Mouse (Mus musculus) liver, embryonic 12.5 days (tissue): Measurements from ENCODE around the gene Fxyd5. TPM values are rescaled to one million over a fixed set of nuclear protein-coding genes. Genes with fewer than 3 reads are reported as not detected.

Source experiments
- ATAC-seq: fragments of 200-750 bp; cut with Nextera tagmentation; 2 replicates; pipeline ENCODE4 v1.8.0; 2017; ENCODE audit warnings: moderate number of reproducible peaks, mild to moderate bottlenecking, moderate library complexity
- H3K27ac ChIP-seq: fragments of 300-500 bp; sonication (generic); 2 replicates; pipeline ENCODE4 v1.5.1; 2016; ENCODE audit warnings: mild to moderate bottlenecking
- H3K27me3 ChIP-seq: fragments of 300-500 bp; sonication (generic); replicated peaks from 2 replicates; pipeline ENCODE4 v1.6.1; 2016; ENCODE audit warnings: mild to moderate bottlenecking, moderate library complexity
- H3K36me3 ChIP-seq: fragments of 300-500 bp; sonication (generic); 2 replicates; pipeline ENCODE4 v1.6.1; 2016; ENCODE audit warnings: mild to moderate bottlenecking, moderate library complexity
- H3K4me1 ChIP-seq: fragments of 300-500 bp; sonication (generic); 2 replicates; pipeline ENCODE4 v1.6.1; 2016
- H3K4me2 ChIP-seq: fragments of 300-500 bp; sonication (generic); 2 replicates; pipeline ENCODE4 v1.6.1; 2016; ENCODE audit warnings: mild to moderate bottlenecking, moderate library complexity
- H3K4me3 ChIP-seq: fragments of 300-500 bp; sonication (generic); 2 replicates; pipeline ENCODE4 v1.5.1; 2016; ENCODE audit warnings: mild to moderate bottlenecking, moderate library complexity
- H3K9ac ChIP-seq: fragments of 300-500 bp; sonication (generic); 2 replicates; pipeline ENCODE4 v1.6.1; 2016; ENCODE audit warnings: mild to moderate bottlenecking, moderate library complexity
- H3K9me3 ChIP-seq: fragments of 300-500 bp; sonication (generic); replicated peaks from 2 replicates; pipeline ENCODE4 v1.6.1; 2016; ENCODE audit warnings: mild to moderate bottlenecking, moderate library complexity
- WGBS: fragments of 180-500 bp; shearing (Covaris S2); methylation state at CpG from one replicate; pipeline ENCODE4 v1.1.7; 2016; ENCODE audit not compliant: insufficient replicate concordance; 5-methylcytosine and 5-hydroxymethylcytosine counted together
- polyA plus RNA-seq: library from polyadenylated mRNA; unstranded; fragments of >200 nt; fragmentation: Nextera tagmentation; extraction: Ambion mirVana; gene quantifications from 2 replicates; pipeline ENCODE4 v1.2.1, GENCODE M21; 2016

The Fxyd5 gene
- polyA plus RNA-seq, 1 experiment from 2014 or later: 22.3 TPM

- Histone ChIP-seq H3K27ac (no peak overlapping the region), H3K4me1 (peaks cover 7% of the 10 kb centered on the region)
Measured at GRCm38 (mm10) chr7:31059919-31060620, 17.8 kb upstream of the Fxyd5 start.

GRCm38 (mm10) chr7:31059108-31059507, 16.8 kb upstream of the Fxyd5 start, which contains the start of gene Lgi4:
TSS of gene Lgi4 (plus strand) at chr7:31059342.
- peaks cover 6% of the 10 kb centered on the region; the same call in 1 of the 2 replicates for H3K27me3 ChIP-seq
- WGBS: 0% methylated on average over 2 of the region's 2 CpGs
- no peak within 1 kb of the TSS for H3K4me3 ChIP-seq
- no peaks in the 10 kb centered on the region for H3K36me3 ChIP-seq
- H3K4me2 ChIP-seq: no peak within 1 kb of the TSS
- no peak within 1 kb of the TSS for H3K27ac ChIP-seq
- H3K9me3 ChIP-seq: no peaks in the 10 kb centered on the region
- no peak within 1 kb of the TSS for H3K9ac ChIP-seq
- peaks cover 15% of the 10 kb centered on the region for H3K4me1 ChIP-seq
- 0 out of 2 replicates have a peak, but pooled peaks have one; percentile 10 for ATAC-seq

More at GRCm38 (mm10) chr7:31059919-31060620, 17.8 kb upstream of the Fxyd5 start:
- ATAC-seq: no peak
- H3K4me2 ChIP-seq: no peak overlapping the region
- no peaks in the 10 kb centered on the region for H3K27me3 ChIP-seq
- no peak overlapping the region for H3K4me3 ChIP-seq
- no peaks in the 10 kb centered on the region for H3K36me3 ChIP-seq
- no peak overlapping the region for H3K9ac ChIP-seq
- 58% methylated on average over 11 of the region's 11 CpGs for WGBS
- H3K9me3 ChIP-seq: no peaks in the 10 kb centered on the region

GRCm38 (mm10) chr7:31058211-31058610, 15.9 kb upstream of the Fxyd5 start:
- Histone ChIP-seq H3K36me3 (no peaks in the 10 kb centered on the region), H3K4me1 (peaks cover 23% of the 10 kb centered on the region), H3K27ac (no peak overlapping the region), H3K9ac (no peak overlapping the region), H3K9me3 (no peaks in the 10 kb centered on the region), H3K4me3 (no peak overlapping the region), H3K27me3 (peaks cover 15% of the 10 kb centered on the region), H3K4me2 (no peak overlapping the region)
- WGBS: 74% methylated on average over 6 of the region's 6 CpGs
- no peak for ATAC-seq

DNA sequence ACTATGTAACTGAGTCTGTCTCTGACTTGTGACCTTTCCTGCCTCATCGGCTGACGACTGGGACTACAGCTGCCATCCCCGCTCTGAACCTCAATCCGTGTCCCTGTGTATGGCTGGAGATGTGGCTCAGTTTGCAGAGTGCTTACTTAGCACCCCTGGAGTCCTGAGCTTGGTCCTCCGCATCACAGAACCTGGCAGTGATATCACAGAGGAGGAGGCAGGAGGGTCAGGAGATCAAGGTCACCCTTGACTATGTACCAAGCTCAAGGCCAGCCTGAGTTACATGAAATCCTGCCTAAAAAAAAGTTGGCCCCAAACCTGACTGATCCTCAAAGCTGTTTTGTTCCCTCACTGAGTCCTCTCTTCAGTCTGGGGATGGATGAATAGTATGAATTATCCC, 15.4 kb upstream of the Fxyd5 start:
- no peak overlapping the region for H3K27ac ChIP-seq
- H3K9ac ChIP-seq: no peak overlapping the region
- H3K9me3 ChIP-seq: no peaks in the 10 kb centered on the region
- peaks cover 28% of the 10 kb centered on the region for H3K4me1 ChIP-seq
- H3K4me2 ChIP-seq: no peak overlapping the region
- no peak for ATAC-seq
- WGBS: 64% methylated on average over 5 of the region's 5 CpGs
- H3K4me3 ChIP-seq: no peak overlapping the region
- H3K36me3 ChIP-seq: no peaks in the 10 kb centered on the region
- peaks cover 20% of the 10 kb centered on the region for H3K27me3 ChIP-seq

DNA sequence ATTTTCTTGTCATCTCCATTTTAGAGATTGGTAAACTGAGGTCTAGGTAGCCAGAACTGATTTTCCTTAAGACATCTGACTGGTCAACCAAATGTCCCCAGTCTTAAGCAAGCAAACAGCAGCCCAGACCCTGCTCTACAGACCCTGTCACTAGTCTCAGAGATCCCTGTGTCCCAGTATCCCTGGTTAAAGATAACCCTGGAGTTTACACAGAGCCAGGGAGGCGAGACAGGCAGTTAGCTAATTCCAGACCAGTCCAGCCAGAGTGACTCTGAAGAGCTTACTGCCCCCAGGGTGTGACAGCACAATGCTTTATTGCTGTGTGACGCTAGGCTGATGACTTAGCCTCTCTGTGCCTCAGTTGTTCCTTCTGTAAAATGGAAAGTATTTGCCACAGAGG, 14.8 kb upstream of the Fxyd5 start, which contains the start of gene Fxyd1:
Gene Fxyd1, minus strand, starts transcription at position 129 of the 400 bp plus-strand sequence.
- Histone ChIP-seq H3K36me3 (no peaks in the 10 kb centered on the region), H3K9ac (no peak within 1 kb of the TSS), H3K27me3 (peaks cover 27% of the 10 kb centered on the region), H3K4me1 (peaks cover 34% of the 10 kb centered on the region), H3K9me3 (no peaks in the 10 kb centered on the region), H3K4me2 (no peak within 1 kb of the TSS), H3K4me3 (no peak within 1 kb of the TSS), H3K27ac (peak within 1 kb of the TSS; percentile 66; the same call in 1 of the 2 replicates)
- WGBS: 45% methylated on average over 2 of the region's 2 CpGs
- ATAC-seq: peak; percentile 17; the same call in 1 of the 2 replicates

- Histone ChIP-seq H3K27me3 (peaks cover 33% of the 10 kb centered on the region), H3K4me2 (no peak overlapping the region), H3K9me3 (no peaks in the 10 kb centered on the region), H3K4me3 (no peak overlapping the region), H3K27ac (peak overlapping the region; percentile 65; the same call in 1 of the 2 replicates), H3K9ac (no peak overlapping the region), H3K4me1 (peaks cover 39% of the 10 kb centered on the region), H3K36me3 (no peaks in the 10 kb centered on the region)
- 56% methylated on average over 7 of the region's 7 CpGs for WGBS
- ATAC-seq: no peak
Measured at GRCm38 (mm10) chr7:31056448-31056847, 14.2 kb upstream of the Fxyd5 start.

GRCm38 (mm10) chr7:31055883-31056282, 13.6 kb upstream of the Fxyd5 start:
- peaks cover 38% of the 10 kb centered on the region for H3K27me3 ChIP-seq
- no peaks in the 10 kb centered on the region for H3K36me3 ChIP-seq
- no peak overlapping the region for H3K4me3 ChIP-seq
- 53% methylated on average over 3 of the region's 4 CpGs for WGBS
- H3K9me3 ChIP-seq: no peaks in the 10 kb centered on the region
- no peak overlapping the region for H3K9ac ChIP-seq
- H3K4me2 ChIP-seq: peak overlapping the region; percentile 35; the same call in 1 of the 2 replicates
- ATAC-seq: peak; percentile 36; the same call in 1 of the 2 replicates
- H3K27ac ChIP-seq: peak overlapping the region; percentile 66; the same call in 1 of the 2 replicates
- H3K4me1 ChIP-seq: peaks cover 42% of the 10 kb centered on the region

GRCm38 (mm10) chr7:31055354-31055824, 13.1 kb upstream of the Fxyd5 start:
- ATAC-seq: peak; percentile 67
- peak overlapping the region; percentile 35 for H3K4me2 ChIP-seq
- peaks cover 43% of the 10 kb centered on the region for H3K4me1 ChIP-seq
- no peak overlapping the region for H3K4me3 ChIP-seq
- 22% methylated on average over 10 of the region's 10 CpGs for WGBS
- peaks cover 43% of the 10 kb centered on the region for H3K27me3 ChIP-seq
- H3K36me3 ChIP-seq: no peaks in the 10 kb centered on the region
- peak overlapping the region; percentile 66 for H3K27ac ChIP-seq
- H3K9ac ChIP-seq: no peak overlapping the region
- H3K9me3 ChIP-seq: no peaks in the 10 kb centered on the region

DNA sequence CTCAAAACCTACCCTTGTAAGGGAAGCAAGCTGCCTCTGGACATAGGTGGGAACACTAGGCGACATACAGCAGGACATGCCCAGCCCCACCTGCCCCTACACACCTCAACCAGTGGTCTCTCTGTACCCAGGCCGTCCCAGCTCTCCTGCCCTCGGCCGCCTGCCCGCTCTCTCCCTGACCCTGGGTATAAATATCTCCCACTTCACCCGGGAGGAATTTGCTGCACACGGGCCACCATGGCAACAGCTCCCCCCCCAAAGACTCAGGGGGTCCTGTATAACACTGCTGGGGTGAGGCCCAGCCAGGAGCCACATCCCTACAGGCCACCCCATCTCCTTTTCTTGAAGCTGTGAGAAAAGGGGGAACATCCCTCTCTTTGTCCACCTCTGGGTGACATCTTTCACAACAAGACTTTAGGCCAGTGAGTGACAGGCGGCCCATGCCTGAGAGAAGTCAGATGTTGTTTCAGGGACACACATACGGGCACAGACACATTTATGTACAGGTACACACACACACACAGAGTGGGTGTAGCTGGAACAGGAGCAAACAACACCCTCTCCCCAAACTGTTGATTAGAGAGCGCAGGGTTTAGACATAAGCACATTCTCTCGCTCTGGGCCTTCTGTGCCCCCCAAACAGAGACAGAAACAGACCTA, 12.5 kb upstream of the Fxyd5 start:
- Histone ChIP-seq H3K27ac (peak overlapping the region; percentile 66; the same call in 1 of the 2 replicates), H3K9me3 (no peaks in the 10 kb centered on the region), H3K27me3 (peaks cover 49% of the 10 kb centered on the region), H3K4me2 (peak overlapping the region; percentile 35), H3K9ac (no peak overlapping the region), H3K4me3 (no peak overlapping the region), H3K36me3 (no peaks in the 10 kb centered on the region), H3K4me1 (peaks cover 49% of the 10 kb centered on the region)
- WGBS: 49% methylated on average over 11 of the region's 11 CpGs
- ATAC-seq: no peak

DNA sequence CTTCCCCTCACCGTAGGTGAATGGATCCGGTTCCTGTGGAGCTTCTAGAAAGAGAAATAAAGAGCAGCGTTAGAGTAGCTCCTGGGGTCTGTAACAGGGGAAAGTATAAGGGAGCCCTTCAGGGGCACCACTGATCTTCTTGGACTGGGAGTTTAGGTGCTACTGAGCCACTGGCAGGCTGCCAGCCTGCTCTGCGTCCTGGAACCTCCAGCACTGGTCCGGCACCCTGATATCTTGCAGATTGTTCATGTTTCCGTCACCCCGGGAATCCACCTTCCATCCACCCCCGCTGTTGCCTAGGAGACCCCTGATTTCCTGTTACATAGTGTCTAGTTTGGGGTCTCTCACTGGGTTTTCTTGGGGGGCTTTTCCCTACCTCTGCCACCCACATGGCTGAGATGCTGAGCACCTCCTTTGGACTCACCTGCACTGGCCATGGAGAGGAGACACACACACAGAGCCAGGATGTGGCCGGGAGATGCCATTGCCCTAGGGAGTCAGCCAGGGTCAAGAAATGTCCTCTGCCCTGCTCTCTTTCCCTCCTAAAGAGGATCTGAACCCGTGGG, 11.7 kb upstream of the Fxyd5 start:
- peak overlapping the region; percentile 35; the same call in 1 of the 2 replicates for H3K4me2 ChIP-seq
- H3K9me3 ChIP-seq: no peaks in the 10 kb centered on the region
- H3K4me1 ChIP-seq: peaks cover 51% of the 10 kb centered on the region
- no peaks in the 10 kb centered on the region for H3K36me3 ChIP-seq
- 37% methylated on average over 10 of the region's 10 CpGs for WGBS
- peaks cover 58% of the 10 kb centered on the region for H3K27me3 ChIP-seq
- H3K9ac ChIP-seq: no peak overlapping the region
- H3K27ac ChIP-seq: no peak overlapping the region
- H3K4me3 ChIP-seq: no peak overlapping the region
- no peak for ATAC-seq

GRCm38 (mm10) chr7:31052636-31053434, 10.6 kb upstream of the Fxyd5 start:
- no peak for ATAC-seq
- WGBS: 3% methylated on average over 34 of the region's 34 CpGs
- Histone ChIP-seq H3K4me3 (no peak overlapping the region; the same call in 1 of the 2 replicates), H3K27ac (no peak overlapping the region), H3K4me2 (peak overlapping the region; percentile 38; the same call in 1 of the 2 replicates), H3K27me3 (peaks cover 69% of the 10 kb centered on the region), H3K9ac (no peak overlapping the region), H3K36me3 (no peaks in the 10 kb centered on the region), H3K9me3 (no peaks in the 10 kb centered on the region), H3K4me1 (peaks cover 51% of the 10 kb centered on the region)
